In genomic region chr5:22059251-22059650, GRCm38 (mm10) we compare ENCODE assay signal across 22 mouse cellular contexts.
DNase-seq lines count a peak whose midpoint lies in the region; ATAC-seq and TF ChIP-seq lines count a peak whose summit lies in the region.
"Had no signal": no experiment of that assay in that cellular context is flagged by ENCODE, and none has a peak within 500 bp of the region (broad histone marks: within the 10 kb centered on the region; RNA-seq: fewer than 3 reads in every experiment).

No protein-coding gene starts in this region.

- no peak overlapping the region for H3K4me3 ChIP-seq in kidney, adult 2 months (ENCODE audit: insufficient read depth, low read depth, low read length)
- H3K4me3 ChIP-seq in kidney, embryonic 15.5 days (replicated peaks), result no peak overlapping the region
- no peak overlapping the region for H3K4me3 ChIP-seq in forebrain, postnatal 0 days (ENCODE audit: low read depth, low read length)

- no peaks in the 10 kb centered on the region for H3K4me1 ChIP-seq in kidney, adult 2 months (ENCODE audit: control insufficient read depth, insufficient read depth, low read length)
- H3K4me1 ChIP-seq in kidney, embryonic 15.5 days, result no peaks in the 10 kb centered on the region
- H3K4me1 ChIP-seq in forebrain, postnatal 0 days (ENCODE audit: insufficient read depth), result no peaks in the 10 kb centered on the region

- no peak for ATAC-seq in kidney, embryonic 15.5 days (replicated peaks; ENCODE audit: low FRiP score)
- ATAC-seq in forebrain, postnatal 0 days, result no peak
- ATAC-seq: activated CD4-positive, CD25-positive, alpha-beta regulatory T cell, adult 4 months; CD4-positive, CD25-positive, alpha-beta regulatory T cell, adult 4 months; Patski had no signal

- no peaks in the 10 kb centered on the region for H3K27me3 ChIP-seq in kidney, adult 2 months (replicated peaks; ENCODE audit: control insufficient read depth, insufficient read depth, low read length)
- no peaks in the 10 kb centered on the region for H3K27me3 ChIP-seq in kidney, embryonic 15.5 days
- no peaks in the 10 kb centered on the region for H3K27me3 ChIP-seq in forebrain, postnatal 0 days (ENCODE audit: insufficient read depth, low read length)
- H3K27me3 ChIP-seq: CH12.LX had no signal

- H3K9me3 ChIP-seq in kidney, embryonic 15.5 days (replicated peaks), result no peaks in the 10 kb centered on the region
- no peaks in the 10 kb centered on the region for H3K9me3 ChIP-seq in forebrain, postnatal 0 days (ENCODE audit: low read length)
- H3K9me3 ChIP-seq: G1E had no signal

- TF ChIP-seq POLR2A in kidney, adult 2 months (IDR thresholded peaks at IDR 0.05; ENCODE audit: low read depth, low read length), result no peak

- no peak for TF ChIP-seq CTCF in kidney, adult 2 months (conservative IDR thresholded peaks at IDR 0.05; ENCODE audit: insufficient read depth, insufficient read length, low read depth, low read length)
- no peak for TF ChIP-seq CTCF in forebrain, postnatal 0 days (IDR thresholded peaks at IDR 0.05; ENCODE audit: low read depth)

- H3K9ac ChIP-seq in kidney, embryonic 15.5 days, result no peak overlapping the region
- no peak overlapping the region for H3K9ac ChIP-seq in forebrain, postnatal 0 days

- WGBS in kidney, adult 2 months, result 73% methylated on average over 6 of the region's 6 CpGs
- WGBS in kidney, embryonic 15.5 days, result 75% methylated on average over 6 of the region's 6 CpGs
- 92% methylated on average over 6 of the region's 6 CpGs for WGBS in forebrain, postnatal 0 days

- no peak overlapping the region for H3K27ac ChIP-seq in kidney, adult 2 months (ENCODE audit: insufficient read depth, low read depth, low read length)
- no peak overlapping the region for H3K27ac ChIP-seq in kidney, embryonic 15.5 days
- no peak overlapping the region for H3K27ac ChIP-seq in forebrain, postnatal 0 days (ENCODE audit: low read depth, low read length)

- H3K4me2 ChIP-seq in kidney, embryonic 15.5 days, result no peak overlapping the region
- H3K4me2 ChIP-seq in forebrain, postnatal 0 days (ENCODE audit: low read depth), result no peak overlapping the region

- peak; percentile 3 for DNase-seq in kidney, adult 2 months
- peak; percentile 26 for DNase-seq in 3T3-L1 (ENCODE audit: low read depth, low spot score)
- DNase-seq in brain, adult 2 months (ENCODE audit: low read depth, low spot score), result peak; percentile 67
- DNase-seq in heart, adult 18-20 months, result no peak
- no peak for DNase-seq in forebrain, postnatal 0 days
- DNase-seq: adrenal gland, adult 2 months; adrenal gland, adult 8-10 months; adrenal gland, postnatal 10 days; adrenal gland, postnatal 14 days; adrenal gland, postnatal 25 days; adrenal gland, postnatal 36 days; B cell, adult 2 months; cerebellum, adult 11 months; cerebellum, adult 11-12 months; cerebellum, adult 18-20 months; cerebellum, adult 8-10 months had no signal

- H3K36me3 ChIP-seq in kidney, adult 2 months (ENCODE audit: control insufficient read depth, insufficient read depth, low read length), result no peaks in the 10 kb centered on the region
- H3K36me3 ChIP-seq in kidney, embryonic 15.5 days, result no peaks in the 10 kb centered on the region
- H3K36me3 ChIP-seq in forebrain, postnatal 0 days (ENCODE audit: insufficient read depth), result no peaks in the 10 kb centered on the region
- H3K36me3 ChIP-seq: G1E had no signal

Comparison
In these comparisons a context has a peak if more than half of its experiments do, and no peak if none do; other contexts are left out.
1. DNase-seq: peak in kidney, adult 2 months (single experiment), 3T3-L1 (single experiment) and brain, adult 2 months (single experiment); none in heart, adult 18-20 months (0 of 2) and forebrain, postnatal 0 days (single experiment).